Mouse (Mus musculus) hematopoietic multipotent progenitor cell, adult 10-12 weeks (in vitro differentiated cells): Measurements from ENCODE around the gene Hacd1. TPM values are rescaled to one million over a fixed set of nuclear protein-coding genes. Genes with fewer than 3 reads are reported as not detected.

Experiments used
- polyA plus RNA-seq: library from polyadenylated mRNA; stranded (reverse); fragments of >175 nt; gene quantifications from 2 replicates; pipeline ENCODE4 v1.2.3, GENCODE M21; 2012; ENCODE audit warnings: low replicate concordance

Hacd1 gene
- 3.6 and 8.4 TPM in 2 replicates for polyA plus RNA-seq

DNA sequence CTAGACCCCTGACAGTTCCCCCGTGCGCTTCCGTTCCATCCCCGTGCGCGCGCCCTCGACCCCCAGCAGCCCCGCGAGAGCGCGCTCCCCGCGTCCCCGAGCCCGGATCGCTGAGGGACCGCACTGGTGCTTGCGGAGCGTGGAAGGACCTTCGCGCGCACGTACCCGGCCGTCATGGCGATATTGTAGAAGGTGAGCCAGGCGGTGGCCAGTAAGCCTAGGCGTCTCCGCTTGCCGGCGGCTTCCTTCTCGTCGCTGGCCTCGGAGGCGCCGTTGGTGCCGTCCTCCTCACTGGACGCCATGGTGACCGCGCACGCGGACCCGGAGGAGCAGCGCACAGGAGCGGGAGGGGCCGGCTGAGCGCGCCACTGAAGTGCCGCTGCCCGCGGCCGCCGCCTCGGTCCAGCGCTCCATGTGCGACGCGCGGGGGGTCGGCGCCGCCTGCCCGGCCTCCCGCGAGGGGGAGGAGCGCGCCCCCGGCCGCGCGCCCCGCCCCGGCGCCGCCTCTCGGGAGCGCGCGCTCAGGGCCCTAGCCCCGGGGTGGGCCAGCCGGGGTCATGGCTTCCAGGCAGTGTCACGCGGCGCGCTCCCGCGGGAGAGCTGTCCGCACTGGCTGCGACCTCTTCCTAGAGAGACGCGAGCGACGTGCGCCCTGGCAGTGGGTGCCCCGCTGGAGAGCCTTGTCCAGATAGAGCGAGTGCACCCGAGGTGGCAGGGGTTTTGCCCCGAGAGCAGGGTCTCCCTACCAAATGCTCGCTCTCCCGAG is at the start of gene Hacd1:
Gene Hacd1, minus strand, starts transcription at position 570 of the 766 bp plus-strand sequence.

DNA sequence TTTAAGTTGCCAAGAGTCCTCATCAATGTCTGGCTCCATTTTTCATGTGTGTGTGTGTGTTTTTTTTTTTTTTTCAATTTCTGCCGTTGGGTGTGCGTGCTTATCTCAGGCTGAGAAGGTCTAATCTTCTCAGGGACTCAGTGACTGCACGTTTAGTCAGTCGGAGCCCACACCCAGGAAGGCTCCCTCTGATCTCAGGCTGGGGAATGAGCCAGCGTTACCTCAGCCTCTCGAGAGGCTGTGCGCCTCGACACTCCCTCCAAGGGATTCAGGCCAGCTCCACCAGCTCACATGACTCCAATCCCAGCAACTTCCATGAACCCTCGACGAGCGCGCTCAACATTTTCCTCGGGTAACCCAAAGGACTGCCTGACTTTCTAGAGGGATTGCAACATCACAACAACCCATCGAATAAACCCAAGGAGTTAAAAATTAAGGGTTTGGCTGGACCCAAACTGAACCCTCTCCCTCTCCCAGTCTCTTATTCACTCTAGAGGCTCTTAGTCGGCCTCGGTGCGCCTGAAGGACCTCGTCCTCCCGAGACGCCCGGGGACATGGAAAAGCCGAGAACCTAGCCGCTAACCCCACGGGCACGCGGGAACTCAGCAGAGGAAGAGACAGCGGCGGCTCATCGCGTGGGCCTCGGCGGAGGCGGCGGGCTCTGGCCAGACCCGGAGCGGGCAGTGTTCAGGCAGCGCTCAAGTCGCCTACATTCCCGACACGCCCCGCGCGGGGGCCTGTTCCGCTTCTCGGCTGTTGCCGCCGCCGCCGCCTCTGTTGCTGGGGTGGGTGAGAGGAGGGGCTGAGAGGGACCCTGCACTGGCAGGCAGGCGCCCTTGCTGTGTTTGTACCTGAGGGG is 17.7 kb upstream of the Hacd1 start, which contains the start of gene Stam:
Gene Stam, plus strand, starts transcription at position 737 of the 859 bp plus-strand sequence.

Other genes with a start within 250 kb of the Hacd1 start
- gene Stam, start 18.0 kb upstream of the Hacd1 start, polyA plus RNA-seq, result 16.4 and 65.1 TPM in 2 replicates
- gene Tmem236, start 118.4 kb upstream of the Hacd1 start, polyA plus RNA-seq, result not detected in 2 replicates
- gene Mrc1, start 173.3 kb upstream of the Hacd1 start, polyA plus RNA-seq, result 3.7 and 6.3 TPM in 2 replicates